Mouse (Mus musculus) CH12.LX (cell line): ENCODE results near the gene 1700093K21Rik. TPM values are rescaled to one million over a fixed set of nuclear protein-coding genes. Genes with fewer than 3 reads are reported as not detected.

Experiments
- polyA plus RNA-seq: library from polyadenylated mRNA; unstranded; fragments of >175 nt; gene quantifications from 2 replicates; pipeline ENCODE4 v1.2.1, GENCODE M21; 2012; ENCODE audit warnings: low read depth; ENCODE audit not compliant: insufficient read length
- total RNA-seq, 2 experiments: library from RNA; depleted of rRNA; stranded (reverse); fragments of 300-350 nt in 1 of 2; fragments of >200 nt in 1 of 2; gene quantifications; 2 replicates each; pipeline ENCODE4 v1.2.3; 2012 to 2014

Gene 1700093K21Rik
- total and polyA plus RNA-seq, 3 experiments = not detected

Other genes starting within 250 kb of the 1700093K21Rik start
- gene Usp34, start 214.3 kb downstream of the 1700093K21Rik start, total RNA-seq (2012; rRNA removed) = 45.4 and 47.5 TPM in 2 replicates
- gene Usp34, start 214.3 kb downstream of the 1700093K21Rik start, total RNA-seq (2014; rRNA removed) = 87.2 and 92.5 TPM in 2 replicates
- gene Usp34, start 214.3 kb downstream of the 1700093K21Rik start, polyA plus RNA-seq = 57.4 and 65.4 TPM in 2 replicates
- gene Ahsa2, start 23.1 kb downstream of the 1700093K21Rik start, total RNA-seq (2012; rRNA removed) = 51.0 and 69.5 TPM in 2 replicates
- gene Ahsa2, start 23.1 kb downstream of the 1700093K21Rik start, total RNA-seq (2014; rRNA removed) = 58.9 and 66.4 TPM in 2 replicates
- gene Ahsa2, start 23.1 kb downstream of the 1700093K21Rik start, polyA plus RNA-seq = 69.4 and 105 TPM in 2 replicates
- gene 0610010F05Rik, start 112.5 kb upstream of the 1700093K21Rik start, total RNA-seq (2012; rRNA removed) = 11.6 and 13.8 TPM in 2 replicates
- gene 0610010F05Rik, start 112.5 kb upstream of the 1700093K21Rik start, total RNA-seq (2014; rRNA removed) = 18.7 and 24.0 TPM in 2 replicates
- gene 0610010F05Rik, start 112.5 kb upstream of the 1700093K21Rik start, polyA plus RNA-seq = 16.4 and 18.3 TPM in 2 replicates
- gene Pus10, start 144.5 kb upstream of the 1700093K21Rik start, total RNA-seq (2012; rRNA removed) = 57.6 and 72.4 TPM in 2 replicates
- 113 and 138 TPM in 2 replicates for gene Pus10, start 144.5 kb upstream of the 1700093K21Rik start, total RNA-seq (2014; rRNA removed)
- 92.3 and 98.1 TPM in 2 replicates for gene Pus10, start 144.5 kb upstream of the 1700093K21Rik start, polyA plus RNA-seq
- gene Pex13, start 144.8 kb upstream of the 1700093K21Rik start, total RNA-seq (2012; rRNA removed) = 20.4 and 22.6 TPM in 2 replicates
- 21.5 and 24.9 TPM in 2 replicates for gene Pex13, start 144.8 kb upstream of the 1700093K21Rik start, total RNA-seq (2014; rRNA removed)
- 42.7 and 50.7 TPM in 2 replicates for gene Pex13, start 144.8 kb upstream of the 1700093K21Rik start, polyA plus RNA-seq
- 21.5 and 28.4 TPM in 2 replicates for gene Rel, start 249.8 kb upstream of the 1700093K21Rik start, total RNA-seq (2012; rRNA removed)
- gene Rel, start 249.8 kb upstream of the 1700093K21Rik start, total RNA-seq (2014; rRNA removed) = 21.1 and 26.2 TPM in 2 replicates
- gene Rel, start 249.8 kb upstream of the 1700093K21Rik start, polyA plus RNA-seq = 31.6 and 38.1 TPM in 2 replicates